12 mouse cellular contexts compared by ENCODE assay signal in genomic region chr5:117285266-117285665, GRCm38 (mm10). TPM values are rescaled to one million over a fixed set of nuclear protein-coding genes. Genes with fewer than 3 reads are reported as not detected.
DNase-seq lines count a peak whose midpoint lies in the region; ATAC-seq lines count a peak whose summit lies in the region.
"Had no signal": no experiment of that assay in that cellular context is flagged by ENCODE, and none has a peak within 500 bp of the region (broad histone marks: within the 10 kb centered on the region; RNA-seq: fewer than 3 reads in every experiment).

No protein-coding gene starts in this region.

- H3K9me3 ChIP-seq in limb, embryonic 12.5 days: peaks cover 3% of the 10 kb centered on the region; the same call in 1 of the 2 replicates
- no peaks in the 10 kb centered on the region for H3K9me3 ChIP-seq in limb, embryonic 10.5 days (replicated peaks)
- H3K9me3 ChIP-seq in kidney, embryonic 15.5 days (replicated peaks): no peaks in the 10 kb centered on the region

- H3K4me2 ChIP-seq in limb, embryonic 12.5 days: 0 out of 2 replicates have a peak overlapping the region, but pooled peaks have one; percentile 70
- H3K4me2 ChIP-seq in kidney, embryonic 15.5 days: peak overlapping the region; percentile 65

- DNase-seq in adrenal gland, postnatal 14 days: peak; percentile 38
- DNase-seq in adrenal gland, adult 8-10 months: no peak
- no peak for DNase-seq in limb, embryonic 10.5 days (ENCODE audit: low spot score)
- DNase-seq in Muller cell, postnatal 12 days (ENCODE audit: inconsistent ontology term): peak; percentile 10
- DNase-seq in heart, adult 8-10 months (ENCODE audit: low spot score): no peak
- DNase-seq: gastrocnemius, postnatal 14 days; thymus, adult 18-20 months had no signal

- H3K9ac ChIP-seq in limb, embryonic 12.5 days (replicated peaks): no peak overlapping the region
- no peak overlapping the region for H3K9ac ChIP-seq in kidney, embryonic 15.5 days

- H3K27me3 ChIP-seq in limb, embryonic 12.5 days: no peaks in the 10 kb centered on the region
- H3K27me3 ChIP-seq in limb, embryonic 10.5 days (ENCODE audit: low read depth, poor library complexity, severe bottlenecking): no peaks in the 10 kb centered on the region
- H3K27me3 ChIP-seq in kidney, embryonic 15.5 days: no peaks in the 10 kb centered on the region
- H3K27me3 ChIP-seq: Patski had no signal

- 66% methylated on average over 4 of the region's 4 CpGs for WGBS in limb, embryonic 12.5 days
- WGBS in limb, embryonic 10.5 days: 94% methylated on average over 4 of the region's 4 CpGs
- WGBS in kidney, embryonic 15.5 days: 58% methylated on average over 4 of the region's 4 CpGs

- H3K4me3 ChIP-seq in limb, embryonic 12.5 days (replicated peaks): no peak overlapping the region
- no peak overlapping the region for H3K4me3 ChIP-seq in limb, embryonic 10.5 days
- H3K4me3 ChIP-seq in kidney, embryonic 15.5 days (replicated peaks): no peak overlapping the region
- H3K4me3 ChIP-seq: erythroblast, embryonic 14.5 days had no signal

- ATAC-seq in limb, embryonic 12.5 days (ENCODE audit: insufficient number of reproducible peaks, insufficient read depth, low FRiP score, low TSS enrichment, low read depth): no peak
- ATAC-seq in kidney, embryonic 15.5 days (replicated peaks; ENCODE audit: low FRiP score): no peak
- ATAC-seq in inflammation-experienced regulatory T-cells, adult 6 months: no peak
- ATAC-seq: Patski had no signal

- peaks cover 33% of the 10 kb centered on the region for H3K4me1 ChIP-seq in limb, embryonic 12.5 days (replicated peaks)
- H3K4me1 ChIP-seq in limb, embryonic 10.5 days: peaks cover 20% of the 10 kb centered on the region
- peaks cover 33% of the 10 kb centered on the region for H3K4me1 ChIP-seq in kidney, embryonic 15.5 days

- H3K36me3 ChIP-seq in limb, embryonic 12.5 days: peaks cover 50% of the 10 kb centered on the region
- peaks cover 54% of the 10 kb centered on the region for H3K36me3 ChIP-seq in limb, embryonic 10.5 days
- peaks cover 50% of the 10 kb centered on the region for H3K36me3 ChIP-seq in kidney, embryonic 15.5 days

- no peak overlapping the region for H3K27ac ChIP-seq in limb, embryonic 12.5 days
- H3K27ac ChIP-seq in limb, embryonic 10.5 days: no peak overlapping the region
- no peak overlapping the region for H3K27ac ChIP-seq in kidney, embryonic 15.5 days

RNA-seq across cellular contexts. Expression of gene Pebp1, which starts 2.2 kb away (rescaled TPM):
- 832 and 835 TPM in 2 replicates for total RNA-seq in adrenal gland, postnatal 14 days (2021)
- total RNA-seq in adrenal gland, adult 8-10 months (2022): 1,000 to 10,000 TPM; 1,354 to 1,788 (median 1,543) TPM
- 760 and 770 TPM in 2 replicates for polyA plus RNA-seq in limb, embryonic 12.5 days (2016; fragmentation: Nextera tagmentation; extraction: Ambion mirVana)
- 922 and 1,037 TPM in 2 replicates for polyA plus RNA-seq in limb, embryonic 10.5 days (2016; fragmentation: Nextera tagmentation; extraction: Ambion mirVana)
- 760 and 766 TPM in 2 replicates for polyA plus RNA-seq in kidney, embryonic 15.5 days (2015; fragmentation: Nextera tagmentation; extraction: Ambion mirVana)
- total RNA-seq in heart, adult 8-10 months (2022): 100 to 1,000 TPM; 440 to 578 (median 532) TPM
- polyA plus RNA-seq in inflammation-experienced regulatory T-cells, adult 6 months (2017; shearing (Covaris generic)): 100 to 1,000 TPM; 125 to 143 (median 133) TPM

RNA-seq across cellular contexts. Expression of gene Vsig10, which starts 33.6 kb away (rescaled TPM):
- total RNA-seq in adrenal gland, postnatal 14 days (2021): 18.5 and 21.6 TPM in 2 replicates
- 10 to 100 TPM; 22.2 to 64.9 (median 42.7) TPM for total RNA-seq in adrenal gland, adult 8-10 months (2022)
- 5.2 and 6.4 TPM in 2 replicates for polyA plus RNA-seq in limb, embryonic 12.5 days (2016; fragmentation: Nextera tagmentation; extraction: Ambion mirVana)
- 3.1 and 4.4 TPM in 2 replicates for polyA plus RNA-seq in limb, embryonic 10.5 days (2016; fragmentation: Nextera tagmentation; extraction: Ambion mirVana)
- polyA plus RNA-seq in kidney, embryonic 15.5 days (2015; fragmentation: Nextera tagmentation; extraction: Ambion mirVana): 14.2 and 15.9 TPM in 2 replicates
- total RNA-seq in heart, adult 8-10 months (2022): 1 to 10 TPM; 5.0 to 7.0 (median 6.3) TPM
- polyA plus RNA-seq in inflammation-experienced regulatory T-cells, adult 6 months (2017; shearing (Covaris generic)): 1 to 10 TPM; 4.1 to 7.8 (median 5.7) TPM
- polyA plus RNA-seq: erythroblast, embryonic 14.5 days had no signal

Comparison
In these comparisons a context has a peak if more than half of its experiments do, and no peak if none do; other contexts are left out.
1. DNase-seq: peak in adrenal gland, postnatal 14 days (single experiment) and Muller cell, postnatal 12 days (single experiment); none in adrenal gland, adult 8-10 months (single experiment), limb, embryonic 10.5 days (single experiment) and heart, adult 8-10 months (single experiment).